Mouse (Mus musculus) spleen, postnatal 36 days (tissue): ENCODE data around the gene Lcp1.

ENCODE experiments used
- DNase-seq, 2 experiments: peaks; one replicate each; pipeline ENCODE4 v3.0.0; 2022; ENCODE audit warnings: low spot score in 2 of 2, mixed read lengths in 1 of 2

Gene Lcp1

DNA sequence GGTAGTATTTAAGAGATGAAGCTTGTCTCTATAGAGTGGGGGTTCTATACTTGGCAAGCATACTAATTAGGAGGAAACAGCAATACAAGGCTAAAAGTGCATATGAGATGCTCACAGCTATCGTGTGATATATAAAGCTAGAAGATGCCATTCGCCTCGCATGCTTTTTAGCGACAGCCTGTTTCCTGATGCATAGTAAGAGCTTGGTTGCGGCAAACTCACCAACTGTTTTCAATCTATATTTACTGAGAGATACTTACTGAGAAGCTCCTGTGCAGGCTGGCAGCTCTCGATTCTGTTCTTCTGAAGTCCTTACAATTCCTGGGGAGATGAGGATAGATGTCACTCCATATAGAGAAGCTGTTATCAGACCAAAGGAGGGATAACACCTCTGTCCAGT, 148.8 kb downstream of the Lcp1 start:
- DNase-seq: no peak

DNA sequence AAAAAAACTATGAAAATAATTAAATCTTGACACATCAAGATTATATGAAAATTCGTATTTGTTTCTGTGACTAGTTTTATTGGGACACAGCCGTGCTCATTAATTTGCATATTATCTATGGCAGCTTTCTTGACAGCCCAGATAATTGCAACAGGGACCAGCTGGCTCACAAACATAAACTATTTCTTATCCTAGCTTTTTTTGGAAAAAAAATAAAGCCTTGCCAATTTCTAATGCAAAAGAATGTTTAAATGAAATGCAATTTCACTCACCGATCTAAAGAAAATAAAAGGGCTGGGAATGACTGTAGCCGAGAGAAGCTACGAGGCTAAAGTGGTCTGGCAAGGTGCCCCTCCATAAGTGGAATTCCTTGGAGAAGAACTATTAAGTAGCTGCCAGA, 149.5 kb downstream of the Lcp1 start:
- DNase-seq: no peak
